Mouse (Mus musculus) neural tube, embryonic 11.5 days (tissue): Measurements from ENCODE around the gene Scn10a. TPM values are rescaled to one million over a fixed set of nuclear protein-coding genes. Genes with fewer than 3 reads are reported as not detected.

Experiments used
- ATAC-seq: fragments of 200-750 bp; cut with Nextera tagmentation; 2 replicates; pipeline ENCODE4 v1.8.0; 2017; ENCODE audit warnings: moderate number of reproducible peaks, mild to moderate bottlenecking, moderate TSS enrichment, moderate library complexity; ENCODE audit not compliant: insufficient read depth, low FRiP score, low TSS enrichment
- DNase-seq: peaks from one replicate; pipeline ENCODE4 v3.0.0-alpha.2; 2015; ENCODE audit warnings: low spot score
- H3K27ac ChIP-seq: fragments of 300-500 bp; sonication (generic); 2 replicates; pipeline ENCODE4 v1.5.1; 2014; ENCODE audit warnings: low read depth, mild to moderate bottlenecking, low read length
- H3K27me3 ChIP-seq: fragments of 300-500 bp; sonication (generic); 2 replicates; pipeline ENCODE4 v1.6.1; 2014; ENCODE audit warnings: mild to moderate bottlenecking, low read length, mixed read lengths; ENCODE audit not compliant: control insufficient read depth, insufficient read depth
- H3K36me3 ChIP-seq: fragments of 300-500 bp; sonication (generic); 2 replicates; pipeline ENCODE4 v1.6.1; 2014; ENCODE audit warnings: mild to moderate bottlenecking, low read length, moderate library complexity, mixed read lengths; ENCODE audit not compliant: control insufficient read depth, insufficient read depth
- H3K4me1 ChIP-seq: fragments of 300-500 bp; sonication (generic); 2 replicates; pipeline ENCODE4 v1.6.1; 2014; ENCODE audit warnings: low read length, mixed read lengths; ENCODE audit not compliant: control insufficient read depth, insufficient read depth
- H3K4me2 ChIP-seq: fragments of 300-500 bp; sonication (generic); 2 replicates; pipeline ENCODE4 v1.6.1; 2014; ENCODE audit warnings: low read depth, mild to moderate bottlenecking, moderate library complexity
- H3K4me3 ChIP-seq: fragments of 300-500 bp; sonication (generic); 2 replicates; pipeline ENCODE4 v1.5.1; 2014; ENCODE audit warnings: low read depth, low read length
- H3K9ac ChIP-seq: fragments of 300-500 bp; sonication (generic); 2 replicates; pipeline ENCODE4 v1.6.1; 2014; ENCODE audit warnings: mild to moderate bottlenecking, low read length
- H3K9me3 ChIP-seq: fragments of 300-500 bp; sonication (generic); 2 replicates; pipeline ENCODE4 v1.6.1; 2016; ENCODE audit warnings: low read length; ENCODE audit not compliant: control insufficient read depth
- WGBS: fragments of 180-500 bp; shearing (Covaris S2); extraction: QIAGEN DNeasy Blood & Tissue Kit; methylation state at CpG from one replicate; pipeline ENCODE4 v1.1.7; 2014; 5-methylcytosine and 5-hydroxymethylcytosine counted together
- polyA plus RNA-seq: library from polyadenylated mRNA; unstranded; fragments of >200 nt; fragmentation: Nextera tagmentation; extraction: Ambion mirVana; gene quantifications from 2 replicates; pipeline ENCODE4 v1.2.1, GENCODE M21; 2014

Gene Scn10a
- polyA plus RNA-seq, 1 experiment from 2014 or later = 0.62 TPM

GRCm38 (mm10) chr9:119728412-119729097 lies 9.4 kb upstream of the Scn10a start:
- WGBS = 87% methylated on average over 11 of the region's 11 CpGs

DNA sequence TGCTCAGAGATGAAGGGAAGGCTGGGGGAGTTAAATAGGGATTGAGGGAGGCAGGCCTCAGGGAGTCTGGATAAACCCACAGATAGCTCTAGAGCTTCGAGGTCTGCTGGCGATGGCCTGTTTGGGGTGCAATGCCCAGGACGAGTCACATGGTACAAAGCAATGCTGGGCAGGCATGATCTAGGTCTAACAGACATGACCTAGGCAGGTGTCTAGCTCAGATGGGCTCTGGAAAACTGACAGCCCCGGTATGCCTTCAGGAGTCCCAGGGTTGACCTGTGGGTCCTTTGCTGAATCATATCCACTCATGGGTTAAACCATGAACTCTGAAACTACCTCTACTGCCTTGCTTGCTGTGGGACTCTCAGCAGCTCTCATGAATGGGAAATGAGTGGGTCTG lies 7.9 kb upstream of the Scn10a start:
- 89% methylated on average over 4 of the region's 4 CpGs for WGBS
- ATAC-seq (no peak), DNase-seq (no peak)
- Histone ChIP-seq H3K9me3 (no peaks in the 10 kb centered on the region), H3K27me3 (no peaks in the 10 kb centered on the region), H3K4me2 (no peak overlapping the region), H3K9ac (no peak overlapping the region), H3K27ac (no peak overlapping the region), H3K4me3 (no peak overlapping the region), H3K36me3 (no peaks in the 10 kb centered on the region), H3K4me1 (no peaks in the 10 kb centered on the region)

More at GRCm38 (mm10) chr9:119728412-119729097, 9.4 kb upstream of the Scn10a start:
- no peak for ATAC-seq
- Histone ChIP-seq H3K27me3 (no peaks in the 10 kb centered on the region), H3K36me3 (no peaks in the 10 kb centered on the region), H3K4me2 (no peak overlapping the region), H3K4me1 (no peaks in the 10 kb centered on the region), H3K9ac (no peak overlapping the region), H3K4me3 (no peak overlapping the region), H3K27ac (no peak overlapping the region), H3K9me3 (no peaks in the 10 kb centered on the region)
- no peak for DNase-seq

GRCm38 (mm10) chr9:119725293-119725862 lies 6.3 kb upstream of the Scn10a start:
- WGBS = 84% methylated on average over 6 of the region's 6 CpGs
- Histone ChIP-seq H3K9ac (no peak overlapping the region), H3K27me3 (no peaks in the 10 kb centered on the region), H3K36me3 (no peaks in the 10 kb centered on the region), H3K4me3 (no peak overlapping the region), H3K4me1 (no peaks in the 10 kb centered on the region), H3K4me2 (no peak overlapping the region), H3K9me3 (no peaks in the 10 kb centered on the region), H3K27ac (no peak overlapping the region)
- DNase-seq (no peak), ATAC-seq (no peak)

DNA sequence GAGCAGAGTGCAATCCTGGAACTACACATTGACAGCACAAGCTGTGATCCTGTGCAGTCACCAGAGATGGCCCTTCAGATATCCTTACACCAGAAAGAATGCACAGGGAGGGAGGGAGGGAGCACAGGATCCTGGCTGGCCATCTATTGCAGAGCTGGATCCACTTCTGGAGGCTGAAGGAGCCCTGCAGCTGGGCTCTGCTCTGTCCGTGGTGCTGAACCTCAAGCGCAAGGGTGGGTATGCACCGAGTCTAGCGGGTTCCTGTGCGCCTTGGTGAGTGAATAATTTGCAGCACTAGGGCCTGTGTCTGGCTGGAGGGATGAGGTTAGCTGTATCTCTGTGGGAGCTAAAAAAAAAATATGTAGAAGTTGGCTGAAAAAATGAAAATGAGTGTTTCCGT lies 12.4 kb downstream of the Scn10a start:
- DNase-seq (peak; percentile 76), ATAC-seq (no peak)
- no peak overlapping the region for H3K4me3 ChIP-seq
- no peaks in the 10 kb centered on the region for H3K4me1 ChIP-seq
- WGBS = 17% methylated on average over 6 of the region's 6 CpGs
- H3K36me3 ChIP-seq = no peaks in the 10 kb centered on the region
- H3K9me3 ChIP-seq = no peaks in the 10 kb centered on the region
- no peak overlapping the region for H3K27ac ChIP-seq
- no peak overlapping the region for H3K4me2 ChIP-seq
- H3K27me3 ChIP-seq = no peaks in the 10 kb centered on the region
- H3K9ac ChIP-seq = no peak overlapping the region

DNA sequence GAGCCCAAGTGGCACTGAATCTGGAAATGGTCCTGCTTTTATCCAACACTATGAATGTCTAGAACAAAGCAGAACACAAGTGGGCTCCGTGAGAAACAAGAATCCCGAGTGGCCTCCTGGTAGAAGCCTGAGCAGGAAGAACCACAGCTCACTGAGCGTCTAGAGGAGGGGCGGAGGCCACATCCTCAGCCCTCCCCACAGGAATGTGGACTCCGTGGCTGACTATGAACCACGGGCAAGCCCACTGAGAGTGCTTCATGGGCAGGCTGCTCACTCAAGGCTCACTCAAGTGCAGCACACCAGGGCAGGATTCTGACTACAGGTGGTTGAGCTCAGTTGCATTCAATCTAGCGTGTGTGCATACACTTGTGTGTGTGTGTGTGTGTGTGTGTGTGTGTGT lies 27.6 kb downstream of the Scn10a start:
- Histone ChIP-seq H3K9ac (no peak overlapping the region), H3K9me3 (no peaks in the 10 kb centered on the region), H3K4me2 (no peak overlapping the region), H3K27me3 (no peaks in the 10 kb centered on the region), H3K4me1 (no peaks in the 10 kb centered on the region), H3K36me3 (no peaks in the 10 kb centered on the region), H3K27ac (no peak overlapping the region), H3K4me3 (no peak overlapping the region)
- no peak for DNase-seq
- WGBS = 79% methylated on average over 7 of the region's 7 CpGs
- no peak for ATAC-seq

GRCm38 (mm10) chr9:119691001-119691400 lies 28.1 kb downstream of the Scn10a start:
- no peak for DNase-seq
- 79% methylated on average over 8 of the region's 8 CpGs for WGBS

DNA sequence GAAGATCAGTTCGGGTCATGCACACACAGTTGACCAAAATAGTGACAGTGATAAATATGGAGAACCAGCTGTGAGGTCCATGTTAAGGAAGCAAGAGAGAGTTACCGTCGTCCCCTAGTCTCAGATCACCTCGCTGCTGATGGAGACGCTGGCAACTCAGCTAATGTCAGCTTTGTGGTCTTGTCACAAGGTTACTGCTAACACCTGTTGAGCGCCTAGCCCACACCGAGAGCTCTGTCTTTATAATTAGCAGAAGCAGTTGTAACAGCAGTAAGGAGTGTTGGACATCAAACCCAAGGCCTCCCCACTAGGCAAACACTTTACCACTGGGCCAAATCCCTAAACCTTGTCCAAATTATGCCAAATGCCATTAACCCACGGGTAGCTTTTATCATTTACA lies 31.2 kb downstream of the Scn10a start:
- H3K27me3 ChIP-seq = no peaks in the 10 kb centered on the region
- DNase-seq = no peak
- no peak overlapping the region for H3K4me3 ChIP-seq
- H3K27ac ChIP-seq = no peak overlapping the region
- 82% methylated on average over 8 of the region's 8 CpGs for WGBS
- no peak overlapping the region for H3K9ac ChIP-seq
- no peaks in the 10 kb centered on the region for H3K36me3 ChIP-seq
- H3K4me1 ChIP-seq = no peaks in the 10 kb centered on the region
- no peak for ATAC-seq
- H3K9me3 ChIP-seq = no peaks in the 10 kb centered on the region
- H3K4me2 ChIP-seq = no peak overlapping the region

More at GRCm38 (mm10) chr9:119691001-119691400, 28.1 kb downstream of the Scn10a start:
- ATAC-seq = no peak
- no peaks in the 10 kb centered on the region for H3K27me3 ChIP-seq
- H3K4me1 ChIP-seq = no peaks in the 10 kb centered on the region
- no peak overlapping the region for H3K27ac ChIP-seq
- H3K4me2 ChIP-seq = no peak overlapping the region
- H3K4me3 ChIP-seq = no peak overlapping the region
- no peaks in the 10 kb centered on the region for H3K9me3 ChIP-seq
- H3K9ac ChIP-seq = no peak overlapping the region
- H3K36me3 ChIP-seq = no peaks in the 10 kb centered on the region

DNA sequence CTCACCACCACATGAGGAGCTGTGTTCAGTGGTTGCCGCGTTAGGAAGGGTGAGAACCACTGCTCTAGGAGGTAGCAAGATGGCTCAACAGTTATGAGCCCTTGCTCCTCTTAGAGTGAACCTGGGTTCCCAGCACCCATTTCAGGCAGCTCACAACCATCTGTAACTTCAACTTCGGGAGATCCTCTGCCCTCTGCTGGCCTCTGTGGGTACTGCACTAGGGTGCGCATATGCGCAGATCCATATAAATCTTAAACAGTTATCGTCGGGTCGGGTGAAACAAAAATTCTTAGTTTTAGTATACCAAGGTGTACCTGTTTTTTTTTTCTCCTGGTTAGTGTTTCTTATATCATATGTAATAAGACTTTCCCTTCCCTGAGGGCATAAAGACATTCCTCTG lies 32.9 kb downstream of the Scn10a start:
- DNase-seq = no peak
- Histone ChIP-seq H3K27me3 (no peaks in the 10 kb centered on the region), H3K27ac (no peak overlapping the region), H3K4me3 (no peak overlapping the region), H3K4me2 (no peak overlapping the region), H3K9ac (no peak overlapping the region), H3K9me3 (no peaks in the 10 kb centered on the region), H3K36me3 (no peaks in the 10 kb centered on the region), H3K4me1 (no peaks in the 10 kb centered on the region)
- WGBS = 92% methylated on average over 8 of the region's 8 CpGs
- ATAC-seq = no peak

DNA sequence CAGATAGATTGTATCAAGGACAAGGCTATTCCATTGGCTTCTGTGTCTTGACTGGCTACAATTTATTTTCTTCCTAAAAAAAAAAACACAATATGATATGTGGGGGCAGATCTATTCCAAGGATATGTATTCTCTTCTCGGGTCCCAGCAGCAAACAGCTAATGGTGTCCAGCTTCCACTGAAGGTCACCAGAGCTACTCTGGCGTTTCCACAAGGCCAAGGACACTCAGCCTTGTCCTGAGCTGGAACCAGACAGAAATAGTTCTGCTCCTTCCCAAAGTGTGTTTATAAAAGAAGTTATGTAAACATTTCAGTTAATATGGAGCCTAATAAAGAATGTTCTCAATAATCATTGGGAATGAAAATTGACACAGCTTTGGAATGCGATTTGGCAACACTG lies 38.2 kb downstream of the Scn10a start:
- no peaks in the 10 kb centered on the region for H3K27me3 ChIP-seq
- no peak overlapping the region for H3K4me2 ChIP-seq
- DNase-seq (no peak), ATAC-seq (no peak)
- no peak overlapping the region for H3K9ac ChIP-seq
- H3K4me1 ChIP-seq = no peaks in the 10 kb centered on the region
- H3K9me3 ChIP-seq = no peaks in the 10 kb centered on the region
- H3K27ac ChIP-seq = no peak overlapping the region
- WGBS = 76% methylated on average over 3 of the region's 3 CpGs
- no peaks in the 10 kb centered on the region for H3K36me3 ChIP-seq
- H3K4me3 ChIP-seq = no peak overlapping the region
